Mouse (Mus musculus): Measurements from ENCODE around the gene 1700028P14Rik. TPM values are rescaled to one million over a fixed set of nuclear protein-coding genes. Genes with fewer than 3 reads are reported as not detected.

Gene 1700028P14Rik
- polyA plus RNA-seq, 2 experiments, result not detected

- H3K27ac ChIP-seq (replicated peaks; ENCODE audit: low read depth, low read length), result no peak overlapping the region
- no peaks in the 10 kb centered on the region for H3K4me1 ChIP-seq (ENCODE audit: control insufficient read depth, insufficient read depth, low read length)
- WGBS, result 90% methylated on average over 7 of the region's 7 CpGs
- H3K4me2 ChIP-seq (replicated peaks; ENCODE audit: low read depth, low read length, severe bottlenecking), result no peak overlapping the region
- no peaks in the 10 kb centered on the region for H3K9me3 ChIP-seq (ENCODE audit: control insufficient read depth, low read length)
- TF ChIP-seq POLR2A (IDR thresholded peaks at IDR 0.05; ENCODE audit: borderline replicate concordance, extremely low read depth, insufficient read depth, insufficient read length), result no peak
- no peaks in the 10 kb centered on the region for H3K36me3 ChIP-seq (ENCODE audit: control insufficient read depth, insufficient read depth, low read length)
- ATAC-seq (ENCODE audit: low FRiP score, low read depth) (no peak), DNase-seq (ENCODE audit: low spot score) (no peak)
- no peaks in the 10 kb centered on the region for H3K27me3 ChIP-seq (ENCODE audit: control insufficient read depth, insufficient read depth, low read length)
- H3K4me3 ChIP-seq (replicated peaks; ENCODE audit: low read length), result no peak overlapping the region
- no peak overlapping the region for H3K9ac ChIP-seq (ENCODE audit: low read depth, low read length, severe bottlenecking)
Observed at GRCm38 (mm10) chr19:23614268-23614667, 38.3 kb downstream of the 1700028P14Rik start.

GRCm38 (mm10) chr19:23609724-23610123, 42.9 kb downstream of the 1700028P14Rik start:
- Histone ChIP-seq H3K9ac (ENCODE audit: low read depth, low read length, severe bottlenecking) (no peak overlapping the region), H3K9me3 (ENCODE audit: control insufficient read depth, low read length) (no peaks in the 10 kb centered on the region), H3K36me3 (ENCODE audit: control insufficient read depth, insufficient read depth, low read length) (no peaks in the 10 kb centered on the region), H3K27me3 (ENCODE audit: control insufficient read depth, insufficient read depth, low read length) (no peaks in the 10 kb centered on the region), H3K4me1 (ENCODE audit: control insufficient read depth, insufficient read depth, low read length) (no peaks in the 10 kb centered on the region), H3K4me2 (replicated peaks; ENCODE audit: low read depth, low read length, severe bottlenecking) (no peak overlapping the region), H3K27ac (replicated peaks; ENCODE audit: low read depth, low read length) (no peak overlapping the region), H3K4me3 (replicated peaks; ENCODE audit: low read length) (no peak overlapping the region)
- TF ChIP-seq POLR2A (IDR thresholded peaks at IDR 0.05; ENCODE audit: borderline replicate concordance, extremely low read depth, insufficient read depth, insufficient read length), result no peak
- ATAC-seq (ENCODE audit: low FRiP score, low read depth), result no peak
- WGBS, result 75% methylated on average over 4 of the region's 4 CpGs
- DNase-seq (ENCODE audit: low spot score), result no peak

GRCm38 (mm10) chr19:23607951-23608350, 44.7 kb downstream of the 1700028P14Rik start:
- H3K9ac ChIP-seq (ENCODE audit: low read depth, low read length, severe bottlenecking), result no peak overlapping the region

GRCm38 (mm10) chr19:23594950-23595349, 57.7 kb downstream of the 1700028P14Rik start:
- Histone ChIP-seq H3K4me1 (ENCODE audit: control insufficient read depth, insufficient read depth, low read length) (no peaks in the 10 kb centered on the region), H3K9ac (ENCODE audit: low read depth, low read length, severe bottlenecking) (no peak overlapping the region), H3K36me3 (ENCODE audit: control insufficient read depth, insufficient read depth, low read length) (no peaks in the 10 kb centered on the region), H3K27me3 (ENCODE audit: control insufficient read depth, insufficient read depth, low read length) (no peaks in the 10 kb centered on the region), H3K4me2 (replicated peaks; ENCODE audit: low read depth, low read length, severe bottlenecking) (no peak overlapping the region), H3K27ac (replicated peaks; ENCODE audit: low read depth, low read length) (no peak overlapping the region), H3K4me3 (replicated peaks; ENCODE audit: low read length) (no peak overlapping the region), H3K9me3 (ENCODE audit: control insufficient read depth, low read length) (no peaks in the 10 kb centered on the region)
- 90% methylated on average over 3 of the region's 3 CpGs for WGBS
- ATAC-seq (ENCODE audit: low FRiP score, low read depth) (no peak), DNase-seq (ENCODE audit: low spot score) (no peak)
- no peak for TF ChIP-seq POLR2A (IDR thresholded peaks at IDR 0.05; ENCODE audit: borderline replicate concordance, extremely low read depth, insufficient read depth, insufficient read length)

More at GRCm38 (mm10) chr19:23607951-23608350, 44.7 kb downstream of the 1700028P14Rik start:
- H3K36me3 ChIP-seq (ENCODE audit: control insufficient read depth, insufficient read depth, low read length), result no peaks in the 10 kb centered on the region
- H3K9me3 ChIP-seq (ENCODE audit: control insufficient read depth, low read length), result no peaks in the 10 kb centered on the region
- 77% methylated on average over 2 of the region's 2 CpGs for WGBS
- no peak overlapping the region for H3K4me3 ChIP-seq (replicated peaks; ENCODE audit: low read length)
- no peaks in the 10 kb centered on the region for H3K27me3 ChIP-seq (ENCODE audit: control insufficient read depth, insufficient read depth, low read length)
- ATAC-seq (ENCODE audit: low FRiP score, low read depth) (no peak), DNase-seq (ENCODE audit: low spot score) (no peak)
- no peaks in the 10 kb centered on the region for H3K4me1 ChIP-seq (ENCODE audit: control insufficient read depth, insufficient read depth, low read length)
- no peak for TF ChIP-seq POLR2A (IDR thresholded peaks at IDR 0.05; ENCODE audit: borderline replicate concordance, extremely low read depth, insufficient read depth, insufficient read length)
- H3K27ac ChIP-seq (replicated peaks; ENCODE audit: low read depth, low read length), result no peak overlapping the region
- no peak overlapping the region for H3K4me2 ChIP-seq (replicated peaks; ENCODE audit: low read depth, low read length, severe bottlenecking)

GRCm38 (mm10) chr19:23578606-23579355, 73.8 kb downstream of the 1700028P14Rik start:
- WGBS, result 82% methylated on average over 11 of the region's 11 CpGs
- no peak overlapping the region for H3K9ac ChIP-seq (ENCODE audit: low read depth, low read length, severe bottlenecking)
- DNase-seq (ENCODE audit: low spot score) (peak; percentile 26), ATAC-seq (ENCODE audit: low FRiP score, low read depth) (peak; percentile 55)
- TF ChIP-seq POLR2A (IDR thresholded peaks at IDR 0.05; ENCODE audit: borderline replicate concordance, extremely low read depth, insufficient read depth, insufficient read length), result no peak
- no peak overlapping the region for H3K4me3 ChIP-seq (replicated peaks; ENCODE audit: low read length)
- H3K36me3 ChIP-seq (ENCODE audit: control insufficient read depth, insufficient read depth, low read length), result no peaks in the 10 kb centered on the region
- H3K4me2 ChIP-seq (replicated peaks; ENCODE audit: low read depth, low read length, severe bottlenecking), result no peak overlapping the region
- H3K27ac ChIP-seq (replicated peaks; ENCODE audit: low read depth, low read length), result no peak overlapping the region
- H3K4me1 ChIP-seq (ENCODE audit: control insufficient read depth, insufficient read depth, low read length), result no peaks in the 10 kb centered on the region
- no peaks in the 10 kb centered on the region for H3K9me3 ChIP-seq (ENCODE audit: control insufficient read depth, low read length)
- no peaks in the 10 kb centered on the region for H3K27me3 ChIP-seq (ENCODE audit: control insufficient read depth, insufficient read depth, low read length)
